Mouse (Mus musculus): ENCODE measurements around the gene Wfikkn1.

DNA sequence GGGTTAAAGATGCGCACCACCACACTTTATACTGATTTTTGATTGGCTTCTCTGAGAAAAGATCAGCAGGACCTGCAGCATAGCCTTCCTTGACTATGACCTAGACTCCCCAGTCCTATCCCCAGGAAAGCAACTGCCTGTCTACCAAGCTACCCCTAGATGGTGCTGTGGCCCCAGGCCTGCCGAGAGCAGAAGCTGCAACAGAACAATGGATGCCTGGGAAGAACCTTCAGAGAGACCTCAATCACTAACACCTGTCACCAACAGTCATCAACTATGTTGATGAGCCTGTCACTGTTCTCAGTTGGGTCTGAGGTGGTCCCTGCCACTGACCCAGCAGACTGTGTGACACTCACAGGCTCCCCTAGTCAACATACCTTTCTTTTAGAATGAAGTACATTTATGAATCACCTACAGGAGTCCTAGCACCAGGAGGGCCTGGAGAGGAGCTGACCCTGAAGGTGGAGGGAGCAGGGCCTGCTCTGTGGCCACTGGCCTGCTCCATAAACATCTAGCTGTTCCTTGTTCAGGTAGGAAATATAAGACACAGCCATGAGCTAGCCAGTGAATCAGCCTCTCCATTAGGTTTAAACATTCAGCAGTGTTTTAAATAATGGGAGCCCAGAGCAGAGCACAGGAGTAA is 13.4 kb upstream of the Wfikkn1 start:
- TF ChIP-seq POLR2A (IDR thresholded peaks at IDR 0.05; ENCODE audit: borderline replicate concordance, low read depth, low read length), result no peak
- peak; percentile 53 for TF ChIP-seq CTCF (IDR thresholded peaks at IDR 0.05; ENCODE audit: low read depth, low read length)
